Mouse (Mus musculus) cerebellum, adult 9-10 months (tissue): Measurements from ENCODE around the gene Scn3a.
"Not testable (repeated sequence)": the region's sequence is repeated elsewhere in the genome, so short reads cannot be mapped to it uniquely, and the experiment has no call there.

Experiments
- DNase-seq: peaks from one replicate; pipeline ENCODE4 v3.0.0; 2022

Gene Scn3a

GRCm38 (mm10) chr2:65481007-65481672 lies 86.3 kb downstream of the Scn3a start:
- DNase-seq, result no peak

- no peak for DNase-seq
Measured at GRCm38 (mm10) chr2:65471311-65471882, 96.0 kb downstream of the Scn3a start.

DNA sequence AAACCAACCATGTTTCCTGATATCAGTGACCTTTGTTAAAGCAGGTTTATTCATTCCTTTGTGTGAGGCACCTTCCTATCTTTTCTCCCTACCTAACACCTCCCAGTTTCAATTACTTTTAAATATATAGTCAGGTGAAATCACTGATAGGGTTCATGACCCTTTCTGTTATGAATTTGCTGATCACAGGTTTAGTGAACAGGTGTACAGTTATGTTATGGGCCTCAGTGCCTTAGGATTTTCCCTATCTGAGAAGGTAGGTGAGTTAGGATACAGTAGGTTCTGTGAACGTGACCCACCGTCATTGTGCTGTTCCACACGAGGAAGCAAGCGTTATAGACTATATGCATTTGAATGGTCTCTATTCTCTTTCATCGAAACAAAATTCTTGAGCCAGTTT lies 101.7 kb downstream of the Scn3a start:
- DNase-seq, result no peak

- DNase-seq, result no peak
Measured at GRCm38 (mm10) chr2:65453763-65454162, 113.7 kb downstream of the Scn3a start.

DNA sequence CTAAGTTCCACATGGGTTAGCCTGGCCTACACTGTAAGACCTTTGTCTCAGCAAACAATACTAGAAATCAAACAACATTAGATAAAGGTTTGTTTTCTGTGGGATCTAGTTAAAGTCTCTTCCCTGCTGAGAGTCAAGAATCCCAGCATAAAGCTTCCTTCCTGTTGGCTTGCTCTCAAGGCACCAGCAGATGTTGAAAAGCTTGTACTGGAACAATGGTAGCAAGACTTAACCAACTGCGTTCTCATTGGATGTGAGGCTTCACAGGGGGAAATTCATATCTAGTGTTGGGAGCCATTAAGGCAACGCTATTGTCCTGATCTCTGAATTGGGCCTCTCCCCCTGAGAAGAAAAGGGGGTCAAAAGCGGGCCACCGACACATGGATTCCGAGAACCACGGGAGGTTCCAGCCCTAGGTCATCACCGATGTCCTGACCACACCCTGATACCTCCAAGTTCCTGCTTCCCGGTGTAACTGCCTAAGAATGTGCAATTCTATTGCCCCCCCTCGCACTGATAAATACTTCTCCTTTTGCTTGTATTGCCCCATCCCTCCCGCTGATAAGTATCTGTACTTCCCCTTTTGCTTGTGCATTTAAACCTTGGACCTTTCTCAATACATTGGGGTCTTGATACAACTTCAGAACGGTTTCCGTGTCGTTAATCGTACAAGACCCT lies 115.9 kb downstream of the Scn3a start:
- not testable (repeated sequence) for DNase-seq

- no peak for DNase-seq
Measured at GRCm38 (mm10) chr2:65450449-65451360, 116.7 kb downstream of the Scn3a start.

- DNase-seq, result no peak
Measured at GRCm38 (mm10) chr2:65449126-65449828, 118.2 kb downstream of the Scn3a start.

- no peak for DNase-seq
Measured at GRCm38 (mm10) chr2:65443082-65443481, 124.3 kb downstream of the Scn3a start.

DNA sequence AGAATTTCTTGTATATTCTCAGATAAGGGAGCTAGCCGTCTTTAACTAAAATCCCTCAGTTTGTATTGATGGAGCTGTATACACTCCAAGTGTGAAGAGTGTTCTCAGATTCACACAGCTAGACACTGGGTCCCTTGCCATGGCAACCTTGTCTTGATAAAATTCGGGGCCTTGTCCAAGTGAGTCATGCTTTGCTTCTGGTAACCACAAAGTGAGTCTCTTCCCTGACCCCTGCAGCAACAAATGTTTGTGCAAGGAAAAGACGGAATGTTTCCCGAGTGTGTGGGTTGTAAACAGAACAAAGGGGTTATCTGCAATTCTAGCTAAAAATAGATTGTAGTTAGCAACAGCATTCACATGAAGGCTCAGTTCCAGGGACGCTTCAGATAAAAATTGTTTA lies 125.9 kb downstream of the Scn3a start:
- DNase-seq, result no peak

GRCm38 (mm10) chr2:65441110-65441509 lies 126.3 kb downstream of the Scn3a start:
- DNase-seq, result no peak

DNA sequence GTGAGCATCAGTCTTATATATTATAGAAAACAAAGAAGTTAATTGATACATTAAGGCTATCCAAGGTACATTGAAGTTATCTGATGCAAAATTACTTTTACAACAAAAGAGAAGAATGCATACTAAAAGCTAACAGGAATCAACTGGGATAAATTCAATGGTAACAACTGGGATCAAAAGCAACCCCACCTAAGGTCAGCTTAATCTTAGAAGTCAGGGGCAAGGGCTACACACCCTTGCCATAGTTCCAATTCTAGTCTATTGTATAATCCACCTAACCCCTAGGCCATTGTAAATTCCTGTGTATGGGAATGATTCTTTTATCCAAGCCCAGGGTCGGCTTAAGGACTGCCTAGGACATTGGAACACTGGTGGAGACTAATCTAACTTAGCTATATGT lies 130.5 kb downstream of the Scn3a start:
- no peak for DNase-seq

- DNase-seq, result no peak
Measured at GRCm38 (mm10) chr2:65423501-65423900, 143.9 kb downstream of the Scn3a start.

DNA sequence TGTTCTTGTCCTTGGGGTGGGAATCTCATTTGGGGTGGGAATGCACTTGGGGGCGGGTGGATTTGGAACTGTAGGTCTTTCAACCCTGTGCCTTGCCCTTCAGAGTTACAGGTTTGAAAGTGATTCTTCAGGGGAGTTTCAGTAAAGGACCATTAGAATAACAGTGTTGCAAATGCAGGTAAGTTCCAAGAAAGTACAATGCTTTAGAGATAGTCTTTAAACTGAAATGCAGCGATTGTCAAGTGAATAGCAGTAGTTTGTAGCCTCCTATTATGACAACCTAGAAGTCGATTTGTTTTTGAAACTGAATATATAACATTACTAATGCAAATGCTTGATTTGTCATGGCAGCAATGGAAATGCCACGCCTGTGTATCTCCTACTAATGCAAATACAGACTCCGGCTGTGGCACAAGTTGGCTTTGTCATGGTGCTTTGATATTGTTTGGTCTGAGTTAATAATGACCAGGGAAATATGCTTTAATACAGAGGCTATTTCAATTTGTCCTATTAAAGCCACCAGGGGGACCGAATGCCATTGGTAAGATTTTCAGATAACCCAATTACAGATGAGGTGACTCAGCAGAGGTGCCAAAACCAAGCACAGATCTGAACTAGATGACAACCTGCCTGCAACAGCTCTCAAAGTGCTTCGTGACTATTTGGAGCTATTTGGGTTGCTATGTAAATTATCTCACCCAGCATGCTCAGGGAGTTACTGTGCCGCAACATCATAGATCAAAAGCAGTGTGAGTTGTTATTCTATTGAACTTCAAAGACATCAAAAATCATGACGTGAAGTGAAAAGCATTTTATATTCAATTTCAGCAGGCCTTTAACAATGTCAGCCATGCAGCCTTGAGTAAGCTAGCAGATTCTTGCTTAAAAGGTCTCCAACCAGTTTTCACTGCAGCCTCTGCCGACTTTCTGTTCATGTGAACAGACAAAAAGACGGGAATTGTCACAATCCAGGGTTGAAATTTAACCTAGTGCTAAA lies 145.9 kb downstream of the Scn3a start:
- DNase-seq, result no peak

DNA sequence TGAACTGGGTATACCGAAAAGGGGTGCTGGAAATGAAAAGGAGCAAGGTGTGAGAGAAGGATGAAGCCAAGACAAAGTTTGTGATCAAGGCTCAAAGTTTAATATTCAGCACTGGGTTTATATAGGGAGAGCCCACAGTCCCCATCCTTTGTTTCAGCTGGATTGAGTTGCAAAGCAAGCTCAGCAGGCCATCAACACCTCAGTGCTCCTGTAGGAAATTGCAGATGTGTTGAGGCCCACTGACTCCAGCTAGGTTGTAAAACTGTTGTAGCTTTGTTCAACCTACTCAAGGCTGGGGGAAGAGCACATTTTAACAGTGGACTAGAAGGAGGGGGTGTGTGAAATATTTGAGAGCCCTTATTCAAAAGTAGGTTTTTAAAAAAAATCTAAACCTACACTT lies 148.8 kb downstream of the Scn3a start:
- no peak for DNase-seq

GRCm38 (mm10) chr2:65416535-65416934 lies 150.9 kb downstream of the Scn3a start:
- DNase-seq, result no peak

DNA sequence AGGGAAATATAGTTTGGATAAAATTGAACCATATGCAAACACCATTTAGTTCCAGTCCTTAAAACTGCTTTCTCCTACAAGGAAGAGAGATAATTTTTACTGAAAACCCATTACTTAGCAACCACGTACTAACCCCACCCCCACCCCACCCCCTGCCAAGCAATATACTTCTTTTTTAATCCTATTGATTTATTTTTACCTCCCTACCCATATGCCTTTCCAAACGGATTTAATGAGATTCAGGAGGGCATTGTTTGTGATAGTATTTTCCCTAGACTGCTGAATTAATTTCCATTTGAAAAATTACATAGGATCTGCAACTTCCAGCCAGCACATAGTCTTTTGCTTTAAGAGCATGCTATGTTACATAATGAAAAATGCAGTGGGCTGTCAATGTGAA lies 152.1 kb downstream of the Scn3a start:
- DNase-seq, result no peak

DNA sequence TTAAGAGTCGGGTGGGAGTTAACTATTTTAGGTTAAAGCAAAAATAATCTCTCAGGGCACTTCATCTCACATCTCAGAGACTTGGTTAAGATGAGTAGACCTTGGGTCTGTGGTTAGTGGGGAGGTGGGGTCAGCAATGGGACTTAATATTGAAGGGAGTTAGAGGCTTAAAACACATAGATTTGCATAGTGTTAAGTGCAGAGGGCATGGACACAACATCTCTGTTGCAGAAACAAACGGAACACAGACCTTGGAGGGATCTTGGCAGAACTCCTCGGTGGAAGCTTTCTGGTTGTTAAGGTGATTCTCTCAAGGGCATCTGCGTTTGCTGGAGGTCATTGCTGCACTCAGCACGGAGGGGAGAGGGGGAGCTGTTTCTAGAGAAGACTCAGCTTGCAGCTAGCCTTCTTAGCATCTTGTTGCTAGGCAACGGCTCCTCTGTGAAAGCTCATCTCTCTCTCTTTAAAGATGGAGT lies 152.6 kb downstream of the Scn3a start:
- peak; percentile 13 for DNase-seq

- no peak for DNase-seq
Measured at GRCm38 (mm10) chr2:65414237-65414636, 153.2 kb downstream of the Scn3a start.

- peak; percentile 41 for DNase-seq
Measured at GRCm38 (mm10) chr2:65413746-65414145, 153.7 kb downstream of the Scn3a start.
